Comparison of ENCODE assay signal across 8 mouse cellular contexts in the genomic region with DNA sequence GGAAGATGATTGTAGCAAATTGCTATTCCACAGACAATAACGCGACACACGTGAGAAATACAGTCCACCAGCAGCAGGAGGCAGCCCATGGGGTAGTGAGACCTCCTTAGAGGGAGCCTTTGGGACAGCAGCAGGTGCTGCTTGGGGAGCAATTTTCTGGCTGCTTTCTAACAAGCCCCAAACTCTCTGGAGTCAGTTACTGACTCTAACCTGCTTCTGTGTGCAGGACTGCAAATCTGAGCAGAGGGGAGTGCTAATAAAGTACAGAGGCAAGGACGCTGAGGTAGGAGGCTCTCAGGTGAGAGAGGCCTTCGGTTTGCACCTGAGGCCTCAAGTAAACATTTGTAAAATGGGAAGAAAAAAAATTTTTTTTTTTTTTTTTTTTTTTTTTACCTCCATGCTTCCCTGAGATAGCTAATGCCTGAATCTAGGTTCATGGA. TPM values are rescaled to one million over a fixed set of nuclear protein-coding genes. Genes with fewer than 3 reads are reported as not detected.
DNase-seq lines count a peak whose midpoint lies in the region; ATAC-seq and TF ChIP-seq lines count a peak whose summit lies in the region.

No protein-coding gene starts in this region.

- H3K27me3 ChIP-seq in cerebellum, adult 2 months (ENCODE audit: control insufficient read depth, insufficient read depth, low read length): no peaks in the 10 kb centered on the region
- no peaks in the 10 kb centered on the region for H3K27me3 ChIP-seq in hindbrain, embryonic 11.5 days (ENCODE audit: control insufficient read depth, insufficient read depth, low read length)
- no peaks in the 10 kb centered on the region for H3K27me3 ChIP-seq in liver, embryonic 13.5 days
- no peaks in the 10 kb centered on the region for H3K27me3 ChIP-seq in splenic B cell, adult 2 months (ENCODE audit: control insufficient read depth, insufficient read depth, low read length, poor library complexity, severe bottlenecking)

- WGBS in cerebellum, adult 2 months: 7% methylated on average over 5 of the region's 5 CpGs
- WGBS in hindbrain, embryonic 11.5 days: 46% methylated on average over 5 of the region's 5 CpGs
- WGBS in liver, embryonic 13.5 days (ENCODE audit: insufficient replicate concordance): 53% methylated on average over 5 of the region's 5 CpGs

- no peak overlapping the region for H3K27ac ChIP-seq in cerebellum, adult 2 months (ENCODE audit: insufficient read depth, low read length)
- H3K27ac ChIP-seq in hindbrain, embryonic 11.5 days (ENCODE audit: low read depth, low read length): no peak overlapping the region
- H3K27ac ChIP-seq in liver, embryonic 13.5 days: no peak overlapping the region

- TF ChIP-seq CTCF in cerebellum, adult 2 months (IDR thresholded peaks at IDR 0.05; ENCODE audit: borderline replicate concordance, insufficient read depth, low read depth, low read length): no peak

- TF ChIP-seq POLR2A in cerebellum, adult 2 months (IDR thresholded peaks at IDR 0.05; ENCODE audit: borderline replicate concordance, insufficient read depth, low read length): no peak

- DNase-seq in cerebellum, adult 2 months: peak; percentile 17 to 38
- DNase-seq in A20 (ENCODE audit: low read depth, low spot score): peak; percentile 60
- peak; percentile 29 to 35 for DNase-seq in cerebellum, postnatal 25 days
- DNase-seq in hindbrain, embryonic 11.5 days (ENCODE audit: low spot score): peak; percentile 17
- DNase-seq in liver, embryonic 13.5 days: no peak
- peak; percentile 19 for DNase-seq in splenic B cell, adult 2 months (ENCODE audit: low read depth, low spot score)
- DNase-seq in spleen, adult 12 weeks (ENCODE audit: low spot score): no peak

- no peaks in the 10 kb centered on the region for H3K36me3 ChIP-seq in hindbrain, embryonic 11.5 days (ENCODE audit: control insufficient read depth, insufficient read depth, low read length)
- H3K36me3 ChIP-seq in liver, embryonic 13.5 days: no peaks in the 10 kb centered on the region
- H3K36me3 ChIP-seq in splenic B cell, adult 2 months (ENCODE audit: control insufficient read depth, insufficient read depth, low read length, poor library complexity, severe bottlenecking): no peaks in the 10 kb centered on the region

- no peaks in the 10 kb centered on the region for H3K9me3 ChIP-seq in hindbrain, embryonic 11.5 days (ENCODE audit: control insufficient read depth, low read length)
- no peaks in the 10 kb centered on the region for H3K9me3 ChIP-seq in liver, embryonic 13.5 days (replicated peaks)

- H3K4me1 ChIP-seq in cerebellum, adult 2 months (ENCODE audit: control insufficient read depth, insufficient read depth, low read length): peaks cover 5% of the 10 kb centered on the region; the same call in 1 of the 2 replicates
- no peaks in the 10 kb centered on the region for H3K4me1 ChIP-seq in hindbrain, embryonic 11.5 days (replicated peaks; ENCODE audit: control insufficient read depth, insufficient read depth, low read length)
- peaks cover 25% of the 10 kb centered on the region for H3K4me1 ChIP-seq in liver, embryonic 13.5 days (replicated peaks)

- no peak for ATAC-seq in cerebellum, adult (ENCODE audit: insufficient number of reproducible peaks, low FRiP score, low TSS enrichment)
- no peak for ATAC-seq in hindbrain, embryonic 11.5 days (ENCODE audit: low FRiP score)
- no peak for ATAC-seq in liver, embryonic 13.5 days (ENCODE audit: low read depth)

- peak overlapping the region; percentile 41 for H3K4me2 ChIP-seq in hindbrain, embryonic 11.5 days (replicated peaks; ENCODE audit: low read depth, low read length)
- peak overlapping the region; percentile 97 for H3K4me2 ChIP-seq in liver, embryonic 13.5 days

- peak overlapping the region; percentile 76 for H3K4me3 ChIP-seq in cerebellum, adult 2 months (replicated peaks; ENCODE audit: insufficient read depth, low read depth, low read length)
- H3K4me3 ChIP-seq in hindbrain, embryonic 11.5 days (ENCODE audit: low read depth, low read length): peak overlapping the region; percentile 53
- H3K4me3 ChIP-seq in liver, embryonic 13.5 days (replicated peaks): peak overlapping the region; percentile 80

- H3K9ac ChIP-seq in hindbrain, embryonic 11.5 days (ENCODE audit: low read depth, low read length): peak overlapping the region; percentile 71
- H3K9ac ChIP-seq in liver, embryonic 13.5 days: peak overlapping the region; percentile 87

RNA-seq across cellular contexts. Expression of a gene that starts 0.7 kb away (rescaled TPM):
- 11.5 and 13.3 TPM in 2 replicates for polyA plus RNA-seq in cerebellum, adult 2 months (2012; rRNA removed)
- 14.7 and 15.1 TPM in 2 replicates for polyA plus RNA-seq in hindbrain, embryonic 11.5 days (2014; fragmentation: Nextera tagmentation; extraction: Ambion mirVana)
- polyA plus RNA-seq in liver, embryonic 13.5 days (2015; fragmentation: Nextera tagmentation; extraction: Ambion mirVana): 1.9 TPM in 2 replicates

Comparison
In these comparisons a context has a peak if more than half of its experiments do, and no peak if none do; other contexts are left out.
1. DNase-seq: peak in cerebellum, adult 2 months (2 of 2), A20 (single experiment), cerebellum, postnatal 25 days (2 of 2), hindbrain, embryonic 11.5 days (single experiment) and splenic B cell, adult 2 months (single experiment); none in liver, embryonic 13.5 days (single experiment) and spleen, adult 12 weeks (single experiment).
2. Peak in every context shown above with its lines, with median percentiles within 50 percentile points of each other: H3K4me3 ChIP-seq.